Mouse (Mus musculus) megakaryocyte-erythroid progenitor cell, adult 5-6 weeks (primary cell): ENCODE results near the gene Ext2. TPM values are rescaled to one million over a fixed set of nuclear protein-coding genes. Genes with fewer than 3 reads are reported as not detected.

Experiments used
- ATAC-seq: replicated peaks from 2 replicates; pipeline ENCODE4 v1.8.0; 2016; ENCODE audit warnings: mild to moderate bottlenecking, inconsistent platforms; ENCODE audit not compliant: severe bottlenecking, poor library complexity, low FRiP score, low TSS enrichment
- total RNA-seq, 2 experiments: library from RNA; stranded (forward) in 1 of 2; stranded (reverse) in 1 of 2; fragments of 200-1000, 215-1000 nt in 1 of 2; fragments of >200 nt in 1 of 2; fragmentation: Nextera tagmentation in 1 of 2; gene quantifications; 2 replicates each; pipeline ENCODE4 v1.2.3; 2014 to 2017

Gene Ext2
- total RNA-seq, 2 experiments from 2014 or later, result 42.0 to 50.8 TPM

GRCm38 (mm10) chr2:93808071-93808470 is 14.3 kb downstream of the Ext2 start:
- ATAC-seq, result no peak

GRCm38 (mm10) chr2:93807440-93807839 is 14.9 kb downstream of the Ext2 start:
- ATAC-seq, result no peak

GRCm38 (mm10) chr2:93806487-93807201 is 15.7 kb downstream of the Ext2 start:
- ATAC-seq, result no peak

GRCm38 (mm10) chr2:93805523-93805922 is 16.8 kb downstream of the Ext2 start:
- ATAC-seq, result no peak

- peak; percentile 78 for ATAC-seq
Observed at GRCm38 (mm10) chr2:93805066-93805465, 17.3 kb downstream of the Ext2 start.

GRCm38 (mm10) chr2:93802947-93803346 is 19.4 kb downstream of the Ext2 start:
- ATAC-seq, result no peak

GRCm38 (mm10) chr2:93801097-93801496 is 21.3 kb downstream of the Ext2 start:
- no peak for ATAC-seq

GRCm38 (mm10) chr2:93797162-93797795 is 25.1 kb downstream of the Ext2 start:
- ATAC-seq, result no peak

- no peak for ATAC-seq
Observed at GRCm38 (mm10) chr2:93794375-93794774, 28.0 kb downstream of the Ext2 start.

GRCm38 (mm10) chr2:93791516-93792499 is 30.6 kb downstream of the Ext2 start:
- ATAC-seq, result no peak

GRCm38 (mm10) chr2:93790798-93791345 is 31.5 kb downstream of the Ext2 start:
- no peak for ATAC-seq

GRCm38 (mm10) chr2:93788557-93788956 is 33.8 kb downstream of the Ext2 start:
- ATAC-seq, result no peak

- 0 out of 2 replicates have a peak, but pooled peaks have one; percentile 48 for ATAC-seq
Observed at GRCm38 (mm10) chr2:93786175-93786574, 36.2 kb downstream of the Ext2 start.

- no peak for ATAC-seq
Observed at GRCm38 (mm10) chr2:93785432-93785798, 37.0 kb downstream of the Ext2 start.

GRCm38 (mm10) chr2:93784721-93785431 is 37.5 kb downstream of the Ext2 start:
- no peak for ATAC-seq

- no peak for ATAC-seq
Observed at GRCm38 (mm10) chr2:93783926-93784539, 38.3 kb downstream of the Ext2 start.

GRCm38 (mm10) chr2:93782682-93783081 is 39.7 kb downstream of the Ext2 start:
- no peak for ATAC-seq

- ATAC-seq, result no peak
Observed at GRCm38 (mm10) chr2:93782156-93782555, 40.2 kb downstream of the Ext2 start.

- ATAC-seq, result no peak
Observed at GRCm38 (mm10) chr2:93780528-93780927, 41.8 kb downstream of the Ext2 start.
